Mouse (Mus musculus) cerebellum, adult 18-20 months (tissue): ENCODE measurements around the gene Clcn6.
A peak's percentile ranks its signal among the peaks of the same experiment; 100 is the strongest.

ENCODE experiments used
- DNase-seq, 2 experiments: peaks; one replicate each; pipeline ENCODE4 v3.0.0; 2021

The Clcn6 gene

GRCm38 (mm10) chr4:147985205-147986132 lies 53.2 kb downstream of the Clcn6 start, which contains the start of gene Nppb:
TSS of gene Nppb (plus strand) at chr4:147985788.
- no peak for DNase-seq

- DNase-seq: no peak
Observed at GRCm38 (mm10) chr4:147979441-147979860, 59.2 kb downstream of the Clcn6 start.

DNA sequence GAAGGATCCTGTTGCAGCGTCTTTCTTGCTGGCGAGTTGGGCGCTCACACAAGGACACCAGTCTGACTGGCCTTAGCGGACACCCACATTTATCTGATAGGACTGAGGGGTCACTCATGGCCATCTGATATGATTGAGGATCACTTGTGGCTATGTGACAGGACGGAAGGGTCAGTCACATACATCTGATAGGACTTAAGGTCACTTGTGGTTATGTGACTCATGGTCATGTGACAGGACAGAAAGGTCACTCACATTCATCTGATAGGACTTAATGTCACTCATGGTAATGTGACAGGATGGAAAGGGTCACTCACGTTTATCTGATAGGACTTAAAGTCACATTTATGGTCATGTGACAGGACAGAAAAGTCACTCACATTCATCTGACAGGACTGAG lies 60.2 kb downstream of the Clcn6 start:
- DNase-seq: no peak

- DNase-seq: no peak
Observed at GRCm38 (mm10) chr4:147977726-147978125, 60.9 kb downstream of the Clcn6 start.

DNA sequence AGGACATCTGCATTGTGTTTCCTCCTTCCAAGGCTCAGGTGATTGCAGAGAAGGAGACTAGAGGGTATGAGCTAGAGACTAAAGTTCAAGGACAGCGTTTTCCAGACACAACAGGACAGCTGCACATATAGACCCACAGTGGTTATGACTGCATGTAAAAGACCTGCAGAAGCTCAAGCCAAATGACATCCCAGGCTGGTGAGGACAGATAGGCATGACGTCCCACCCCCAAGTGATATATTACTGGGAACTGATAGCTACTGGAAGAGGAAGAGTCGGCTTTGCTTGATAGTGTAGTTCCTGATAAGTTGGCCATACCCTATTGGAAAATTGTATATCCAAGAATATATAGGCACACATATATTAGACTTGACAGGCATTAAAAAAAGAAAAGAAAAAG lies 62.4 kb downstream of the Clcn6 start:
- DNase-seq: no peak

DNA sequence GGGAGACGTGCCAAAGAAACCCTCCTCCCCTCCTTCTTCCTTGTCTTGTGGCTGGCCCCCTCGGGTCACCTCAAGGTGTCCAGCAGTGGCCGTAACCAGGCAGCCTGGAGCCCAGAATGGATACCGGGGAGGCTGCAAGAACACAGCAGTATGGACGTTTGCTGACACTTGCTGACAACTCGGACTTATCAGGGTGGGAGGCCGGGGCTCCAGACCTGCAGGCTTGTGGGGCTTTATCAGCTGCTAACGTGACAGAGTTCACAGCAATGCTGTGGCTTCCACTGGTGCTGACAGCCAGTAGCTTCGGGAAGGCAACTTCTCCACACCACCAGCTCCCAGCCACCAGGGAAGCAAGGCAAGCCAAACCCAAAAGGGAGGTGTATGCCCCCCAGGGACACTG lies 69.3 kb downstream of the Clcn6 start:
- DNase-seq: no peak

DNA sequence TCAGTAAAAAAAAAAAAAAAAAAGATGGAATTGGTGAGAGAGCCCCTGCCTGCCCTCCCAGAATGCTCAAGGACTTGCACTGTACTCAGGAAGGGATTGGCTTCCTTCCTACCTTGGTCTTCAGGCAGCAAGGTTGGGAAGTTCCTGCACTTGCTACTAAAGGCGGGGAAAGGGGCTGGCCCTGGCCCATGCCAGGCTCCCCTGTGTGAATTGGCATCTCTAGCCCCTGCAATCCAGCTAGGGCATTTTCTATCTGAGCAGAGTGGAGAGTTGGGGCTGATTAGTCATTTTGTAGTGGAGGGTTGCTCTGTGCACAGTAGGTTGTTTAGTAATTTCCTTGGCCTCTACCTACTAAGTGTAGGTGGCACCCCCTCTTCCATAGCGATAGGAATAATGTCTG lies 69.8 kb downstream of the Clcn6 start:
- no peak for DNase-seq

GRCm38 (mm10) chr4:147965712-147966111 lies 72.9 kb downstream of the Clcn6 start:
- DNase-seq: no peak

DNA sequence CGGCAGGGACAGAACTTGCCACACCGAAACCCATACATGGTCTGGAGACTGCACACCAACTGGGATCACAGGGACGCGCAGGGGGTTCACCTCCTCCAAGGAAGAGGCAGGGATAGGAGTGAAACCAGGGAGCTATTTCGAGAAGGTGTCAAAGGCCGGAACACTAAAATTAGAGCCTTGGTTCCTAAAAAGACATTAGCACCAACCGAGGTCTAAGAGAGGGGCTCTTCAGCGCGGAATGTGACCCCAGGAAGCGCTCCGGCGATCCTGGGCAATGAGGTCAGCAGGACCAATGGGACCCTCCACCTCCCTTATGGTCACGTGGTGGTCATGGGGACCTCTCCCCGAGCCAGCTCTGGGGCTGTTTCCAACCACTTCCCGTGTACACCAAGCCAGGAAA lies 75.0 kb downstream of the Clcn6 start:
- no peak for DNase-seq

- DNase-seq: no peak
Observed at GRCm38 (mm10) chr4:147962781-147963180, 75.8 kb downstream of the Clcn6 start.

GRCm38 (mm10) chr4:147959881-147960831 lies 78.5 kb downstream of the Clcn6 start:
- peak; percentile 58 to 61 for DNase-seq

DNA sequence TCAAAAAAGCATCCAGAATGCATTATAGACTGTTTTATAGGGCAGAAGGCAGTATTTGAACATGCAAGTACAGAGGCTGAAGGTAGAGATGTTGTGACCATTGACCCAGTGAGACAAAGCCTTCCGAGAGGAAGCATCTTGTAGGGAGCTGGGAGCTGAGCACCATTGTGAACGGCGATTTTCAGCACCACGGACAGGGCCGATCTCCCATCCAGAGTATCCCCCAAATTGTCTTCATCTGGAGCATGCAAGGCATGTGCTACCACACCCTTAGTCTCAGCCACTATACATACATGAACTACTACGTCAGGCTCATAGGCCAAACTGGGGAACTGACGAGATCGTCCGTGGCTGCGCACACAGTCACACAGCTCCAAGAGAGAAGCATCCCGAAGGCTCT lies 81.5 kb downstream of the Clcn6 start:
- DNase-seq: no peak
